Mouse (Mus musculus): Measurements from ENCODE around the gene Slc6a21. TPM values are rescaled to one million over a fixed set of nuclear protein-coding genes. Genes with fewer than 3 reads are reported as not detected.
A peak's percentile ranks its signal among the peaks of the same experiment; 100 is the strongest.

Gene Slc6a21
- total RNA-seq (2022) = not detected

DNA sequence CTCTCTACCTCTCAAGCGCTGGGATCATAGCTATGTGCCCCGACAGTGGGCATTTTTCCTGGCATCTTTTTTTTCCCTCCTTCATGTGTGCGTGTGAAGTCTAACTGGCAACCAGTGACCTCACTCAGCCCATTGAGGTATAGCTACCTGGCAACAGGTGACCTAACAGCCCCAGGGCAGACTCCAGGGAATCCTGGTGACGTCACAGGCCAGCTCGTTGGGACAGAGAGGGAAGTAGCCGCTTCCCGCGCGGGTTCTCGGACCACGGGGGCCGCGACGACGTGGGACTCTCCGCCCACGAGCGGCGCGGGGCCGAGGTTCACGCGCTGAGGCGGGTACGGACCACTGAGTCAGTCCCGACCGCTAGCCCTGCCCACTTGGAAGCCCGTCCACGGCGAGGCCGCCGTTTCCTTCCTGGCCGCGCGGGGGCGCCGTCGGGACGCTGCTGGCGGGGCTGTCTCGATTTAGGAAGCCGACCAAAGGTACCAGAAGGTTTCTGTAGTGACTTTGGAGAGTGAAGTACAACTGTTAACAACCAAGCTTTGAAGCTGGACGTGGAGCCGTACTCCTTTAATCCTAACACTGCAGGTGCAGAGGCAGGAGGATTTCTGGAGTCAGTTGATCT, at the start of gene Slc6a21:
Gene Slc6a21 (plus strand): TSS at position 378 of the 625 bp plus-strand sequence.
- DNase-seq (ENCODE audit: low spot score in 2 of 2) = peak; percentile 47 to 68

DNA sequence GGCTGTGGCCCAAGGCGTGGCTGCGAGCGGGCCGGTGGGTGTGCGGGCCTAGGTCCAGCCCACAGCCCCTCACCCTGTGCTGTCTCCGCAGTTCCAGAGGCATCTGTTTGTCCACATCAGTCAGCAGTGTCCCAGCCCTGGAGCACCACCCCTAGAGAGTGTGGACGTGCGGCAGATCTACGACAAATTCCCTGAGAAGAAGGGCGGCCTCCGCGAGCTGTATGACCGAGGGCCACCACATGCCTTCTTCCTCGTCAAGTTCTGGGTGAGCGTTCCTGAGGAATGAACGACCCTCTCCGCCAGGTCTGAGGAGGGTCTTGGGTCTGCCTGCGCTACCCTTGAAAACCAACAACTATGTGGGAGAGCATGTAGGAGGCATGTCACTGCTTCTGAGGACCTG, 48.8 kb upstream of the Slc6a21 start:
- DNase-seq (ENCODE audit: low spot score in 2 of 2) = no peak

DNA sequence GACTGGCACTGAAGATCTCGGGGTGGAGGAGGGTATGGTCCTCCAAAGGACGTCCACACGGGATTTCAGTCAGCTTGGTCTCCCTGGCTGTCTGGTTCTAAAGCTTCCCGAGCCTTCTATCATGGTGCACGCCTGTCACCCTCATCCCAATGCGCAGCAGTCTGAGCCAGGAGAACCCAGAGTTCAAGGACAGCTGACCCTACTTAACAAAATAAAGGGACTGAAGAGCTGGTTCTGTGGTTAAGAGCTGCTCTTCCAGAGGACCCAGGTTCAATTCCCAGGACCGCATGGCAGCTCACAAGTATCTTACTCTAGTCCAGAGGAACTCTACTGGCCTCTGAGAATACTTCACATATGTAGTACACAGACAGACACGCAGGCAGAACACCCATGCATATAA, 48.3 kb upstream of the Slc6a21 start:
- DNase-seq (ENCODE audit: low spot score in 2 of 2) = no peak

DNA sequence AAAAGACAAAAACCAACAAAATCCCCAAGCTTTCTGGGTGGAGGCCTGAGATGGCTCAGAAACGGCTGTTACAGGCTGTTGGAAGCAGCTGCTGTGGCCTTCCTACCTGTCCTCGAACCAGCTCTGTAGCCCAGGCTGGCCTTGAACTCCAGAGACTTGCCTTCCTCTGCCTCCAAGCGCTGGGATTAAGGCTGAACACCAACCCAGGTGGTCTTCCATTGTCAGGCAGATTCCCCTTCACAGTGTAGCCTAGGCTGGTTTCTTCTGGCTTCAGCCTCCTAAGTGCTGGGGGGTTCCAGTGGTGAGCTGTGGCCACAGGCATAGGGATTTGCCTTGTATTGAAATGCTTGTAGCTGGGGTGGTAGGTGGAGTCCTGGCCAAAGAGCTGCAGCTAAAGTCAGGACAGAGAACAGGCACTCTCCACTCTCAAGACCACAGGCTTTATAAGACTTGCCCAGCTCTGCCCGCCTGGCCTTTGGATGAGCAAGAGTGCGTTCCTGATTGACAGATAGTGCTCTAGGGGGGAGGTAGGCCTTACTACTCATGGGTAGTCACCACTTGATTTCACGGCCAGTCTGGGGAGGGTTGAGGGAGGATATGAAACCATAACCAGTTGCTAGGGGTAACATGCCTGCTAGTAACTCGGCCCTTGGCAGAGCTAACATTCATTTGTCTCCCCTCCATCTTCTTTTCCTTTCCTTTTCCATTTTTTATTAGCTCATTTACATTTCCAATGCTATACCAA, 47.7 kb upstream of the Slc6a21 start:
- DNase-seq (ENCODE audit: low spot score in 2 of 2) = no peak

DNA sequence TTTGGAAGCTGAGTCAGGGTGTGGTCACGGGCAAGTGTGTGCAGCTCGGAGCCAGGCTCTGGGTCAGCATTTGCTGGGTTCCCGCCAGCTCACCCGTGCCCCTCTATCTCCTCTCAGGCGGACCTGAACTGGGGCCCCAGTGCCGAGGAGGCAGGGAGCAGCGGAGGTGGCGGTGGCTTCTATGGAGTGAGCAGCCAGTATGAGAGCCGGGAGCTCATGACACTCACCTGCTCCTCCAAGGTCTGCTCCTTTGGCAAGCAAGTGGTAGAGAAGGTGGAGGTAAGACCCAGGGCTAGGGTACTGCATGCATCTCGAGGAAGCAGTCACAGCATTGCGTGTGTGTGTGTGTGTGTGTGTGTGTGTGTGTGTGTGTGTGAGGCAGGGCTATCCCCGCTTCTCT, 46.1 kb upstream of the Slc6a21 start:
- DNase-seq (ENCODE audit: low spot score in 2 of 2) = no peak

DNA sequence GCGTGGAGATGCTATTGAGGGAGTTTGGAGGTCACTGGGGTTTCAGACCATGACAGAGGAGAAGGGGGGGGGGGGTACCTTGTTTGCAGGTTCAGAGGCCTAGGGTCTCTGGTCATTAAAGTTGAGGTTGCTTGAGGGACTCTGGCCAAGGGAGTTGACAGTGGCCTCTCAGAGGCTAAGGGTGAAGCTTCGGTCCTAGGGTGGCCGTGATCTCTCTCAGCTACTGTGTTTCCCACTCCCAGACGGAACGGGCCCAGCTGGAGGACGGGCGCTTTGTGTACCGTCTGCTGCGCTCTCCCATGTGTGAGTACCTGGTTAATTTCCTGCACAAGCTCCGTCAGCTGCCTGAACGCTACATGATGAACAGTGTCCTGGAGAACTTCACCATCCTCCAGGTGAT, 45.4 kb upstream of the Slc6a21 start:
- no peak for DNase-seq (ENCODE audit: low spot score in 2 of 2)

DNA sequence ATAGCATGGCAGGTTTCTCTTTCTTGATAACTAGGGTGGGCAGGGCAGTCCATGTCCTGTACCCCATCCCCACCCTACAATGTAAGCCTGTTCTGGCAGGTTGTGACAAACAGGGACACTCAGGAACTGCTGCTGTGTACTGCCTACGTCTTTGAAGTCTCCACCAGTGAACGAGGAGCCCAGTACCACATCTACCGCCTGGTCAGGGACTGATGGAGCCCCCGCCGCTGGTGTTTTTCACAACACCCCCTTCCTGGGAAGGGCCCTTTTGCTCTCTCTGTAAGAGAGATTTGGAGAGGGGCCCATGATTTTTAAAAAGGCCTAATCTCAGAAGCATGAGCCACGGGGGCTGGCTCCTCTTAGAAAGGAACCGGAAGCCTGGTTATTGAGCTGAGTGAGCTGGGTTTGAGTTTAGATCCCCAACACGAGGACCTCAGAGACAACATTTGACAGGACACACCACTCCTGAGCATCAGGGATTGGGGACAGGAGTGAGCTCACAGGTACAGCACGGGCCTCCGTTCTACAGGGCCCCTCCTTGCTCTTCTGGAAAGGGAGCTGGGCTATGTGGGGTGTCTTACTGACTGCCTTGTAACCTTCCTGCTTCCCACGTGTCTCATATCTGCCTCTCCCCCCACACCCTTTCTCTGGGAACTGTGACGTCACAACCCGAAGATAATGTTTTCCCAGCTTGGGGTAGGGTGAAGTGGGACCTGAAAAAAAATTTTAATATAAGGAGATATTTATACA, 44.4 kb upstream of the Slc6a21 start:
- peak in 1 of 2 experiments; percentile 28 for DNase-seq (ENCODE audit: low spot score in 2 of 2)

DNA sequence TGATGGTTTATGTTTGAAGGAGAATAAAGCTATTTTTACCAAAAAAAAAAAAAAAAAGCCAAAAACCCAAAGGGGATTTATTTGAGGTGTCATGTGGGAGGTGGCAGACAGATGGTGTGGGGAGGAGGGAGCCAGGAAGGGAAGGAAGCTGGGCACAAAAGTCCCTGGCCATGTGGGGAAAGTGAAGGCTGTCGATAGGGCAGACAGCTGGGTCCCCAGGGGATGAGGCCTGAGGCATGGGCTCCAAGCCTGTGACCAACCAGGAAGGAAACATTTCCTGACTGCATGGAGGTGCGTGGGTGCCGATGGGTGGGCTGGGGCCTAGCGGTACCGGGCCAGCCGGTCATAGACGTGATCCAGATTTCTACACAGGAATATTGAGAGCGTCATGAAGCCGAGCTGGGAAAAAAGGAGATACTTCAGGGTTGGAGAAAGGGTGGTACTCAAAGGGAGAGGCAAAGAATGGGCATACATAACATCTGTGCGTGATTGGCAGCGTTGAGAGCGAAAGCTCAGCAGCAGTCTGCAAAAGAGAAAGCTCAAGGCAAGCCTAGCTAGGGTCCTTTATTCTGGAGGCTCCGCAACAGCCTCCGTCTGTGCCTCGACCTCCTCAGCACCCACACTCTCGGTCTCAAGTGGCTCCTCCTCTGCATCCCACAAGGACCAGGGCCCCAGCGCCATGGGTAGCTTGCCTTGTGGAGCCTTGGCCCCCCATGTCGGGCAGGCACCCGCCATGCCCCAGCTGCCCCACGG, 43.6 kb upstream of the Slc6a21 start:
- peak; percentile 75 to 79 for DNase-seq (ENCODE audit: low spot score in 2 of 2)

DNA sequence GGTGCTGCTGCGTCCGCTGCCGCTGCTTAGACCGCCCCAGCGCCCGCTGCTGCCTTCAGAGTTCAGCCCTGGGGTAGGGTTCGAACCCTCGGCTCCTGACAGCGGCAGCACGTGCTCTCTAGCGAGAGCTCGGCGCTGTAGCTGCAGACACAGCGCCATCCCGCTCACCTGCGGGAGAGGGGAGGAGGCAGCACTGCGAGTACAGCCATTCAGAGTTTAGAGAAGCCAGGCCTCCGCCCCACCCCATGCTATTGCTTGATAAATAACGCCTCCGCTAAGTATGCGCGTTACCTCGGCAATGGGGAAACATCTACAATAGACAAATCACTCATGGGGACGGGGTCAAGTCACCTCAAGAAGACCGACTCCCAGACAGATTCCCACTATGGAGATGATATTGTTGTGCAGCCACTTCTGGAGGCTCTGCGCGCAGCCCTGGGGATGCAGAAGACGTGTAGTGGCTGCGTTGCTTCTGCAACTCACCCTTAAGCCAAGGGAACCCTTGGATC, 42.9 kb upstream of the Slc6a21 start:
- DNase-seq (ENCODE audit: low spot score in 2 of 2) = peak in 1 of 2 experiments; percentile 34

DNA sequence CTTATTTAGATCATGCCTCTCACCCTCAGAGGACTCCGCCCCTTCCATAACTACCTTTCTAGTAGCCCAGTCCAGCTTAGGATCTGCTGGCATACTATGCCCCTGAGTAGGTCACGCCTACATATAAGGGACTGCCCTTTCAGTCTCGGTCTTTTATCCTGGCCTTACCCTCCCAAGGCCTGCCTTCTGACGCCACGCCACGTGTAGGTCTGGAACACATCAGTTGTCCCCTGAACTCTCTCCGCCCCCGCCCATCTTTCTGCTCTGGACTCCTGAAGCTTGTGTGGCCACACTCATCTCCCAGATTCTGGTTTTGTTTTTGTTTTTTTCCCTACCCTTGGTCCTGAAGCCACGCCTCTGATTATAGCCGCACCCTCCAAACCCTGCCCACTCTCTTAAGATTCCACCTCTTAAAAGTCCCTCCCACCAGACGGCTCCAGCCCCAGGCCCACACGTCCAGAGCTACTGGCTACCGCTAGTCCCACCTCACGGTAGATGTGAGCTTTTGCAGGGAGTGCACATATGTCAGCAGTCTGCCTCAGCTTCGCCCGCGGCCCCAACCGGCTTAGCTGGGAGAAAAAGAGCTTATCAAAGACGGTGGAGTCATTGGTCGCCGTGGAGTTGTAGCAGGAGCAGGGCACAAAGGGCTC, 42.3 kb upstream of the Slc6a21 start:
- no peak for DNase-seq (ENCODE audit: low spot score in 2 of 2)

DNA sequence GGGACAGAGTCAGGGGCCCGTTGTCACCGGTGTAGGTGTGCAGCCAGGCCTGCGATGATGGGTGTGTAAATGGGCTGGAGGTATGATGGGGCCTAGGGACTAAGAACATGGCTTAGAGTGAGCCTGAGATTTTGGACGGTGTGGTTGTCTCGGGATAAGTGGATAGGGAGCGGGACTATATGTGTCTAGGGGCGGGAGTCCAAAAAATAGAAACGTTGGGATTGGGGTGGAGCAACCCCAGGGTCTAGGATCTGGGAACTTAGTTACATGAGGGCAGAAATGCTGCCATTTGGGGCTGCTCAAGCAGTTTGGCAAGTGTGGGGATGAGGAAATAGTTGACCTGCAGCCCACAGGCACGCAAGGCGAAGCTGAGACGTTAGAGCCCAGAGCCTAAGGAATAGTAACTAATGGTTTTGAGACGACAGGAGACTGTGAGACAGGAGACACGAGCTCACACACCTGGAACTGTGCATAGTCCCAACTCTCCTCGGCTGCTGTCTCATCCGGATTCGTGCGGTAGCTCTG, 41.6 kb upstream of the Slc6a21 start:
- no peak for DNase-seq (ENCODE audit: low spot score in 2 of 2)

DNA sequence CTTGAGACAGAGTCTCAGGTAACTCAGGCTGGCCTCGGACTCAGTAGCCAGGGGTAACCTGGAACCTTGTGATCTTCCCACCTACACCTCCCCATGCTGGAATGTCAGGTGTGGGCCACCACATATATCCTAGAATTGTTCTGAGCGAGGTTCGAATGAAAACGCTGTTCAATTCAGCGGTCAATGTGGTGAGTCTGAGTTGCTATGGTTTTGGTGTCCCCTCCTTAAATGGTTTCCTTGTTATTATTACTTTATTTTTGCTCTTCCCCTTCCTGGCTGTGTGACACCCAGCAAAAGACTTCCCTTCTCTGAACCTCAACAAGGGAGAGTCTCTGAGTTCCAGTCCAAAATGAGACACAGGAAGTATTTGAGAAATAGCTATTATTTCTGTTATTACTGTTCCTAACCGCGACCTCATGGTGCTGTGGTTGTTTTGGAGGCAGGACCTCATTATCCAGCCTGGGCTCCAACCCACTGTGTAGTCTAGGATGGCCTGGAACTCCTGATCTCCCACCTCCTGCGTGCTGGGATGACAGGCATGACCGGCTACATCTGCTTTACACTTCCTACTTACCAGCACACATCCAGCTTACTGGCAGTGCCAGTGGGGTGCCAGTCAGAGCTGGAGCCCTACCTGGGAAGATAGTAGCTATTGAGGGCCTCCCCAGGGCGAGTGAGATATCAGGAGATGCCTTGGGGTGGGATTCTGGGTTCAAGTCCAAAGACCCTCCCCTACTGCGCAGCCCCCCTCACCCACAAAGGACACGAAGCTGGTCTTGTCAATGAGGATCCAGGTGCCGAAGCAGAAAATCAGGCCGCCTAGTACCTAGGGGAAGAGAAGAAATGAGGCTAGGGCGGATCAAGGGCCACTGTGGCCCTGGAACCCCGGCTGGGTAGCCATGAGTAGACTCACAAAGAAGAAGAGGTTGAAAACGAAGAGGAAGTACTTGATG, 39.3 kb upstream of the Slc6a21 start:
- DNase-seq (ENCODE audit: low spot score in 2 of 2) = no peak

DNA sequence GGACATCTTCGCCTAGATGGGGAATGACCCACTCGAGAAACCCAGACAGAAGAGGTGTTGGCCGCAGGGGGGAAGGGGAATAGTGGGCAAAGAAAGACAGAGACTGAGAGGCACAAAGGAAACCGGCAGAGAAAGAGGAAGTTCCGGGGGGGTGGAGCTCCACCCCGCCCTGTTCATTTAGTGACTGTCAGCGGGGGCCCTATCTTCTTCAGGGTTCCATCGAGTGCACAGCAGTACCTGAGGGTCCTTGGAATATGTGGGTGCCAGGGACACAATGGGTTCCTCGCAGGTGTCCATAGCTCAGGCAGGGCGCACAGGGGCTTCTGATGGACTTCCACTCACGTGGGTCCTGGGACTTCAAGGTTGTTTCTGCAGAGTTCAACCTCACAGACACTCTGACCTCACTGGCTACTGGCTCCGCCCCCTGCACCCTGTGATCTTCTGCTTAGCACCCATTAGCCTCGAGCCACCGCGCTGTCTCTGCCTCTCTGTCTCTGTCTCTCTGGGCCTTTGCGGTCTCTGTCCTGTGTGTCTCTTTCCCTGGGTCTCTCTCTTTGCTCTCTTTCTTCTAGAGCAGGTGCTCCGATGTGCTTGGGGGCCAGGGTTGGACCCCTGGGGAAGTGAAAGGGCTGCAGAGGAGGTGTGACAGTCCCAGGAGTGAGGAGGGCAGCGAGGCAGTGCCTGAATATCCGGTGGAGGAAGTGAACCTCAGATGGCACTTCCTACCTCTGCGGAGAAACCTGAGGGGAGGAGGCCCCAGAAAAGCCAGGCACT, 38.4 kb upstream of the Slc6a21 start, which contains the start of gene Cd37:
Gene Cd37 (minus strand): TSS at position 393 of the 774 bp plus-strand sequence.
- DNase-seq (ENCODE audit: low spot score in 2 of 2) = no peak

DNA sequence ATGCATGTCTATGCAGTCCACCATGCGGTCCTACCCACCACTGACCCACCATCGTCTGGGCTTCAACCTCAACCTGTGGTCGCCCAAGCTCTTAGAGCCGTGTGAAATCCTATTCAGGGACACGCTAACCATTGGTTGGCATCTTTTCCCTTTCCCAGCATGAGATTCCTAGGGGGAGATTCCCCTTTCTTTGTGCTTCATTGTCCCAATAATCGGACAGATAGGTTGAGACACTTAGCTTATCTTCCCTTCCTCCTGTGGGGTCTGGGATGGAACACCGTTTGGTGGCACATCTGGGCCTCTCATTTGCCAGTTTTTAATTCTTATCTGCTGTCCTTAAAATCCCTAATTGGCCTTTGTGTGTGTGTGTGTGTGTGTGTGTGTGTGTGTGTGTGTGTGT, 37.2 kb upstream of the Slc6a21 start:
- DNase-seq (ENCODE audit: low spot score in 2 of 2) = no peak

DNA sequence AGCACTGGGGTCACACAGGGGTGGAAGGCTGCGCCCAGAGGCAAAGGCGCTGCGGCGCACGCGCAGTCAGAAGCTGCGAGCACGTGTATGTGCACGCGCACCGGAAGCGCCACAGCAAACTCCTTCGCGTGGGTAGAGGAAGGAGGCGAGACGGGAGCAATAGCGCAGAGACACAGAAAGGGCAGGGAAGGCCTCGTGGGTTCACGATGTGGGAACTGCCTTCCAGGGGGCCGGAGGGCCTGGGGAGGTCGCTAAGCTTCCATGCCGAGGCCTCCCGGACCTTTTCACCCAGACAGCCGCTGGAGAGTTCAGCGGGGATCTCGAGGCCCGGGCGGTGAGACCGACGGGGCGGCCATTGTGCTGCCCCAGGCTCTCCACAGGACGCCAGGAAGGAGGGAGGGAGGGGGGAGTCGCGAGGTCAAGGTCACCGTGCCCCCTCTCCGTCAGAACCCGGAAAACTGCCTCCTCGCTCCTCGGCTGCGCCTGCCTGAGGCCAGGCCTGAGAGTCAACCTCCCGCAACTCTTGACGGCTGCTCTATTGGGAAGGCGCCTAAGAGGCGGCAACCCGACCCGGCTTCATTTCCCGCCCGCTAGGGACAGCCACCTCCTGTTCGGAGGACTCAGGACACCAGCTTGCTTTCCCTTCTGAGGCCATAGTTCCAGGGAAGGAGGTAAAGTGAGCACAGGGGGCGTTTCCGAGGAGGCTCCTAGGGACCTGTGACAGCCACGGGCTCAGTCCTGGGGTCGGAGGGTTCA, 36.5 kb upstream of the Slc6a21 start, which contains the start of gene Slc6a16:
Gene Slc6a16 (plus strand): TSS at position 453 of the 756 bp plus-strand sequence.
- peak in 1 of 2 experiments; percentile 57 for DNase-seq (ENCODE audit: low spot score in 2 of 2)

DNA sequence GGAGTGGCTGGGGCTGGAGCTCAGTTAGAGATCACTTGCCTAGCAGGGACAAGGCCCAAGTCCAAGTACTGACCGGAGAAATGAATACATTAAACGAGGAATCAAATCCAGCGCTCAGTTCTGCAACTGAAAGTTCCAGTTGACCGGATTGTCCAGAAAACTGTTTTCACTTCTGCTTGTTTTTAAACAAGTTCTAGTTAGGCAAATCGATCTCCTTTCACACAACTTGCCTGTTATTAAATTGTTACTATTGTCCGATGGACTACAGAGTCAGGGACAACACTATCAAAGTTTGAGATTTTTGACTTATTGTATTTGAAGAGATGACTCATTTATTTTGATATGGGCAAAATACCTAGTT, 35.9 kb upstream of the Slc6a21 start:
- no peak for DNase-seq (ENCODE audit: low spot score in 2 of 2)

DNA sequence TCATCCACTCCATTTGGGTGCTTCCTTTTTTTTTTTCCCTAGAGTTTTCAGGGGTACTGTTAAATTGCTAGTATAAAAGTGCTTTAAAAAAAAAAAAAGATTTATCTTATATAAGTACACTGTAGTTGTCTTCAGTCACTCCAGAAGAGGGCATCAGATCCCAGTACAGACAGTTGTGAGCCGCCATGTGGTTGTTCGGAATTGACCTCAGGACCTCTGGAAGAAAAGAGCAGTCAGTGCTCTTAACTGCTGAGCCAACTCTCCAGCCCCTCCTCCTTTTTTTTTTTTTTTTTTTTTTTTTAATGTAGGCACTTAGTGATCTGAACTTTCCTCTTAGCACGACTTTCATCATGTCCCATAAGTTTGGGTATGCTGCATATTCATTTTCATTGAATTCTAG, 29.6 kb upstream of the Slc6a21 start:
- DNase-seq (ENCODE audit: low spot score in 2 of 2) = no peak

DNA sequence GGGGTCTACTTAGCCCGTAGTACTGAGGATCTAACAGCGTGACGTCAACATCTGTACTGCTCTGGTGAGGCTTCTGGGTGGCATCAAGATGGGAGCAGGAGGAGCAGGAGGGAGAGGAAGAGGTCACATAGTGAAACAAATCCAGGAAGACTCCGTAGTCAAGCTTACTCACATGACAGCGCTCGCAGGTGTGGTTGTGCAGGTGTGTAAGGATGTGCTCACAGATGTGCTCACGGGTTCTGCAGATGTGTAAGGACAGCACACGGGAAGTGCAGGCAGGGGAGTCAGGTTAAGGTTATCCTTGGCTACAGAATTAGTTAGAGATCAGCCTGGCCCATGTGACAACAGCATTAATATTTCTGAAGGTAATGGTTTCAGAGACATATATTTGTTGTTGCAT, 23.5 kb upstream of the Slc6a21 start:
- DNase-seq (ENCODE audit: low spot score in 2 of 2) = no peak

Data from layer of hippocampus, adult 8-10 months (tissue).